Mouse (Mus musculus) liver, adult 2 months (tissue): Measurements from ENCODE around the gene Lmntd1.

Experiments
- CTCF ChIP-seq: fragments of 200-500 bp; IDR thresholded peaks from 2 replicates; pipeline ENCODE4 v1.5.1; 2011; ENCODE audit warnings: low read depth, low read length, control low read depth
- POLR2A ChIP-seq: fragments of 200-500 bp; IDR thresholded peaks from 2 replicates; pipeline ENCODE4 v1.6.1; 2011; ENCODE audit warnings: low read length, control low read depth; ENCODE audit not compliant: insufficient read depth; ENCODE audit errors: extremely low read depth

- TF ChIP-seq CTCF (no peak), POLR2A (no peak)
Measured at GRCm38 (mm10) chr6:145477367-145477905, 136.7 kb downstream of the Lmntd1 start.
